Mouse (Mus musculus) CH12.LX (cell line): ENCODE results near the gene Atxn10. TPM values are rescaled to one million over a fixed set of nuclear protein-coding genes. Genes with fewer than 3 reads are reported as not detected.

ENCODE experiments used
- DNase-seq: peaks from one replicate; pipeline ENCODE4 v3.0.0-alpha.2; 2013; ENCODE audit errors: extremely low read depth
- H3K27ac ChIP-seq: 2 replicates; pipeline ENCODE4 v1.5.1; 2012; ENCODE audit warnings: low read depth, mild to moderate bottlenecking, control low read depth, moderate library complexity; ENCODE audit not compliant: insufficient read depth
- H3K27me3 ChIP-seq: replicated peaks from 2 replicates; pipeline ENCODE3; 2012; ENCODE audit warnings: inconsistent platforms
- H3K36me3 ChIP-seq, 2 experiments: replicated peaks in 1 of 2; 2 replicates each; pipeline versions ENCODE3 to v1.6.1; 2012; ENCODE audit warnings: inconsistent platforms in 1 of 2, low read length in 1 of 2, mild to moderate bottlenecking in 1 of 2, mixed read lengths in 1 of 2, moderate library complexity in 1 of 2; ENCODE audit not compliant: control insufficient read depth in 1 of 2, insufficient read depth in 1 of 2
- H3K4me1 ChIP-seq, 2 experiments: 2 replicates each; pipeline ENCODE4 v1.6.1; 2012; ENCODE audit warnings: inconsistent platforms in 1 of 2, moderate library complexity in 1 of 2; ENCODE audit not compliant: insufficient read depth in 2 of 2, control insufficient read depth in 1 of 2
- H3K4me2 ChIP-seq: 2 replicates; pipeline ENCODE4 v1.6.1; 2012; ENCODE audit warnings: low read depth, mild to moderate bottlenecking, control low read depth; ENCODE audit not compliant: poor library complexity, insufficient read depth, severe bottlenecking
- H3K4me3 ChIP-seq, 3 experiments: fragments of 150-350 bp in 1 of 3; sonication (generic) in 1 of 3; replicated peaks in 1 of 3; 2 replicates each; pipeline versions ENCODE3 to v1.5.1; 2011 to 2012; ENCODE audit warnings: low read depth in 2 of 3, low read length in 2 of 3, mild to moderate bottlenecking in 2 of 3, moderate library complexity in 2 of 3, control low read depth in 1 of 3, improper control_type of control experiment in 1 of 3, inconsistent platforms in 1 of 3, mixed read lengths in 1 of 3; ENCODE audit not compliant: poor library complexity in 1 of 3
- H3K79me2 ChIP-seq: replicated peaks from 2 replicates; pipeline ENCODE4 v1.6.1; 2012; ENCODE audit warnings: mild to moderate bottlenecking, moderate library complexity; ENCODE audit not compliant: control insufficient read depth, poor library complexity, insufficient read depth, severe bottlenecking; ENCODE audit errors: extremely low read depth
- H3K9ac ChIP-seq: 2 replicates; pipeline ENCODE4 v1.6.1; 2012; ENCODE audit warnings: low read depth, mild to moderate bottlenecking, control low read depth, moderate library complexity; ENCODE audit not compliant: insufficient read depth
- H3K9me3 ChIP-seq: replicated peaks from 2 replicates; pipeline ENCODE3; 2012; ENCODE audit warnings: low read length, inconsistent platforms, mixed read lengths
- CTCF ChIP-seq, 2 experiments: IDR thresholded peaks in 1 of 2; conservative IDR thresholded peaks in 1 of 2; 2 replicates each; pipeline ENCODE4 v1.5.1; 2011 to 2012; ENCODE audit warnings: low read depth in 2 of 2, low read length in 2 of 2, improper control_type of control experiment in 1 of 2, inconsistent platforms in 1 of 2, mild to moderate bottlenecking in 1 of 2, moderate library complexity in 1 of 2
- EP300 ChIP-seq: IDR thresholded peaks from 2 replicates; pipeline ENCODE4 v1.6.1; 2011; ENCODE audit warnings: low read length, improper control_type of control experiment
- ETS1 ChIP-seq: conservative IDR thresholded peaks from 2 replicates; pipeline ENCODE4 v1.6.1; 2012; ENCODE audit warnings: low read depth, mild to moderate bottlenecking, inconsistent platforms, low read length, improper control_type of control experiment, moderate library complexity
- GABPA ChIP-seq: IDR thresholded peaks from 2 replicates; pipeline ENCODE4 v1.6.1; 2012; ENCODE audit warnings: low read depth, low read length, improper control_type of control experiment, inconsistent platforms; ENCODE audit not compliant: insufficient replicate concordance
- HCFC1 ChIP-seq: IDR thresholded peaks from 2 replicates; pipeline ENCODE4 v1.6.1; 2012; ENCODE audit warnings: low read depth, mild to moderate bottlenecking, inconsistent platforms, low read length, improper control_type of control experiment
- JUN ChIP-seq: IDR thresholded peaks from 2 replicates; pipeline ENCODE4 v1.6.1; 2011; ENCODE audit warnings: low read depth, mild to moderate bottlenecking, low read length, improper control_type of control experiment, moderate library complexity; ENCODE audit not compliant: insufficient read depth
- JUND ChIP-seq: conservative IDR thresholded peaks from 2 replicates; pipeline ENCODE4 v1.6.1; 2011; ENCODE audit warnings: low read depth, low read length, improper control_type of control experiment
- KAT2A ChIP-seq: IDR thresholded peaks from 2 replicates; pipeline ENCODE4 v1.6.1; 2012; ENCODE audit warnings: low read length, improper control_type of control experiment, inconsistent platforms; ENCODE audit not compliant: insufficient replicate concordance
- MAFK ChIP-seq: IDR thresholded peaks from 2 replicates; pipeline ENCODE4 v1.6.1; 2011; ENCODE audit warnings: low read length, improper control_type of control experiment; ENCODE audit not compliant: insufficient replicate concordance
- MAX ChIP-seq: IDR thresholded peaks from 2 replicates; pipeline ENCODE4 v1.6.1; 2011; ENCODE audit warnings: low read length, improper control_type of control experiment
- MAZ ChIP-seq: IDR thresholded peaks from 2 replicates; pipeline ENCODE4 v1.6.1; 2012; ENCODE audit warnings: low read depth, mild to moderate bottlenecking, inconsistent platforms, low read length, improper control_type of control experiment, moderate library complexity
- MEF2A ChIP-seq: IDR thresholded peaks from 2 replicates; pipeline ENCODE4 v1.6.1; 2014; ENCODE audit warnings: low read depth, mild to moderate bottlenecking, inconsistent platforms, low read length, improper control_type of control experiment, borderline replicate concordance
- PAX5 ChIP-seq: IDR thresholded peaks from 2 replicates; pipeline ENCODE4 v1.6.1; 2012; ENCODE audit warnings: low read length, inconsistent platforms, mixed read lengths
- POLR2AphosphoS2 ChIP-seq: IDR thresholded peaks from 2 replicates; pipeline ENCODE4 v1.6.1; 2011; ENCODE audit warnings: low read depth, low read length, improper control_type of control experiment
- SIN3A ChIP-seq: IDR thresholded peaks from 2 replicates; pipeline ENCODE4 v1.6.1; 2012; ENCODE audit warnings: low read length, improper control_type of control experiment, inconsistent platforms
- SMC3 ChIP-seq: IDR thresholded peaks from 2 replicates; pipeline ENCODE4 v1.6.1; 2011; ENCODE audit warnings: low read depth, low read length, improper control_type of control experiment
- UBTF ChIP-seq: IDR thresholded peaks from 2 replicates; pipeline ENCODE4 v1.6.1; 2012; ENCODE audit warnings: low read depth, mild to moderate bottlenecking, inconsistent platforms, low read length, improper control_type of control experiment, moderate library complexity
- USF1 ChIP-seq: IDR thresholded peaks from 2 replicates; pipeline ENCODE4 v1.6.1; 2014; ENCODE audit warnings: low read depth, mild to moderate bottlenecking, inconsistent platforms, low read length, improper control_type of control experiment
- USF2 ChIP-seq: conservative IDR thresholded peaks from 2 replicates; pipeline ENCODE4 v1.6.1; 2011; ENCODE audit warnings: low read depth, low read length, improper control_type of control experiment
- ZKSCAN1 ChIP-seq: IDR thresholded peaks from 2 replicates; pipeline ENCODE4 v1.6.1; 2012; ENCODE audit warnings: low read depth, inconsistent platforms, low read length, improper control_type of control experiment, borderline replicate concordance
- ZMIZ1 ChIP-seq: IDR thresholded peaks from 2 replicates; pipeline ENCODE4 v1.6.1; 2012; ENCODE audit warnings: low read depth, mild to moderate bottlenecking, inconsistent platforms, low read length, improper control_type of control experiment
- dilution Hi-C: fragments of 300-500 bp; cut with MboI; formaldehyde crosslinking; loops from 2 replicates; pipeline ENCODE4 v1.14.3; 2020; ENCODE audit warnings: low sequenced_read_pairs; ENCODE audit not compliant: extremely low pct_unique_long_range_greater_than_20kb, extremely low pct_ligation_motif_present
- in situ Hi-C: fragments of 300-500 bp; cut with MboI; formaldehyde crosslinking; loops from 3 replicates; pipeline ENCODE4 v1.14.3; 2019; ENCODE audit warnings: low sequenced_read_pairs, low pct_ligation_motif_present, low pct_unique_long_range_greater_than_20kb, mixed read lengths
- polyA plus RNA-seq: library from polyadenylated mRNA; unstranded; fragments of >175 nt; gene quantifications from 2 replicates; pipeline ENCODE4 v1.2.1, GENCODE M21; 2012; ENCODE audit warnings: low read depth; ENCODE audit not compliant: insufficient read length
- total RNA-seq, 2 experiments: library from RNA; depleted of rRNA; stranded (reverse); fragments of 300-350 nt in 1 of 2; fragments of >200 nt in 1 of 2; gene quantifications; 2 replicates each; pipeline ENCODE4 v1.2.3; 2012 to 2014

Atxn10 gene
- total and polyA plus RNA-seq, 3 experiments: 81.7 to 151 (median 101) TPM

GRCm38 (mm10) chr15:85295977-85296376 is 40.1 kb upstream of the Atxn10 start:
- TF ChIP-seq EP300 (no peak), SIN3A (no peak), KAT2A (no peak), POLR2AphosphoS2 (no peak), SMC3 (no peak), MEF2A (no peak), ETS1 (no peak), USF2 (no peak), CTCF (conservative IDR thresholded peaks at IDR 0.05 in 1 of 2, IDR thresholded peaks at IDR 0.05 in 1 of 2; ENCODE audit: low read depth in 2 of 2, low read length in 2 of 2) (no peak), ZMIZ1 (no peak), USF1 (no peak), UBTF (no peak), JUN (no peak), JUND (no peak), MAZ (no peak), MAFK (no peak), MAX (no peak), ZKSCAN1 (no peak)
- TF ChIP-seq, all 38 proteins: peak for 0
- Histone ChIP-seq H3K4me2 (no peak overlapping the region), H3K9ac (no peak overlapping the region), H3K79me2 (no peaks in the 10 kb centered on the region), H3K27me3 (peaks cover 15% of the 10 kb centered on the region), H3K36me3 (no peaks in the 10 kb centered on the region), H3K4me1 (0 out of 4 replicates have a peak, but pooled peaks cover 0 to 3% of the 10 kb centered on the region in 2 experiments), H3K27ac (no peak overlapping the region), H3K9me3 (no peaks in the 10 kb centered on the region), H3K4me3 (no peak overlapping the region)
- dilution Hi-C loops: no loop called here
- in situ Hi-C loops: no loop called here
- DNase-seq: no peak

DNA sequence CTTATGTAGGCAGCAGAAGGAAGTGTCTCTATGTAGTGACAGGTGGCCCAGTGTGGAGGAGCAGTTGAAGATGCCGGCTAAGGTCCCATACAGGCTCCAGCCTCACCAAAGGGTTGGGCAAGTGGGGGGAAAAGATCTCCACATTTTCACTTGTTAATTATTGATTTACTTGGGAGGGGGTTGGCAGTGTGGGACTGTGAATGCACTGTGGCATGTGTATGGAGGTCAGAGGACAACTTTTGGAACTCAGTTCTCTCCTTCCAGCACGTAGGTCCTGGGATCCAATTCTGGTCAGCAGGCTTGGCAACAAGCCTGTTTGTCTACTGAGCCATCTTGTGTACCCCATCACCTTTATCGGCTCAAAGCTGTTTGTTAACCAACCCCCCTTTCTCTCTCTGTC is 39.5 kb upstream of the Atxn10 start:
- Histone ChIP-seq H3K27ac (no peak overlapping the region), H3K4me1 (0 out of 4 replicates have a peak, but pooled peaks cover 0 to 3% of the 10 kb centered on the region in 2 experiments), H3K79me2 (no peaks in the 10 kb centered on the region), H3K9me3 (no peaks in the 10 kb centered on the region), H3K4me2 (no peak overlapping the region), H3K36me3 (no peaks in the 10 kb centered on the region), H3K9ac (no peak overlapping the region), H3K4me3 (no peak overlapping the region), H3K27me3 (peaks cover 15% of the 10 kb centered on the region)
- dilution Hi-C loops (no loop called here), in situ Hi-C loops (no loop called here)
- TF ChIP-seq PAX5 (no peak), HCFC1 (no peak), GABPA (no peak), ETS1 (no peak)
- no peak for DNase-seq
